Mouse (Mus musculus): ENCODE results near the gene Nudc. TPM values are rescaled to one million over a fixed set of nuclear protein-coding genes. Genes with fewer than 3 reads are reported as not detected.
A peak's percentile ranks its signal among the peaks of the same experiment; 100 is the strongest.
"Not testable (repeated sequence)": the region's sequence is repeated elsewhere in the genome, so short reads cannot be mapped to it uniquely, and the experiment has no call there.

The Nudc gene
- polyA plus RNA-seq, 1 experiment, result 107 TPM

DNA sequence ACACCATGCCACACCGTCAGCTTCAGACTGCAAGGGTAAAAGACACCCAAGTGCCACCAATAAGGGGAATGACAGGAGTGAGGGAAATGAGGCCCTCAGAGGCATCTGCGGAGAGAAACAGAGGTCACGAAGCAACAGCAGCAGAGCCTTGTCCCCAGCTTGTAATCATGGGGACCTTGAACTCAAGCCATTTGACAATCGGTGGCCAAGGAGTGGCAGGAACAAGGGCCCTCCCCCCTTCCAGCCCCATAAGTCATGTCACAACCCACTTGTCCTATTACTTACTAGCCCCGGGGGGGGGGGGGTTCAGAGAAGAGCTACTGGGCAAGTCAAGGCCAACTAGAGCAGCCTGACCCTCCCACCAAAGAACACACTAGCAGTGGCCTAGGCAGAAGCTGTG, 9.1 kb downstream of the Nudc start:
- no peak for TF ChIP-seq POLR2A (IDR thresholded peaks at IDR 0.05; ENCODE audit: borderline replicate concordance, low read depth, low read length)
- no peak for TF ChIP-seq CTCF (IDR thresholded peaks at IDR 0.05; ENCODE audit: low read depth, low read length)
- Histone ChIP-seq H3K4me1 (ENCODE audit: control insufficient read depth, insufficient read depth, low read length) (peaks cover 13% of the 10 kb centered on the region), H3K4me3 (ENCODE audit: insufficient read depth, low read length) (no peak overlapping the region), H3K27ac (ENCODE audit: insufficient read depth, low read depth, low read length) (no peak overlapping the region)

- H3K4me3 ChIP-seq (ENCODE audit: insufficient read depth, low read length), result no peak overlapping the region
- no peak overlapping the region for H3K27ac ChIP-seq (ENCODE audit: insufficient read depth, low read depth, low read length)
- TF ChIP-seq POLR2A (IDR thresholded peaks at IDR 0.05; ENCODE audit: borderline replicate concordance, low read depth, low read length), result no peak
- no peak for TF ChIP-seq CTCF (IDR thresholded peaks at IDR 0.05; ENCODE audit: low read depth, low read length)
- peaks cover 8% of the 10 kb centered on the region for H3K4me1 ChIP-seq (ENCODE audit: control insufficient read depth, insufficient read depth, low read length)
These were observed 9.7 kb downstream of the Nudc start for GRCm38 (mm10) chr4:133536081-133536480.

DNA sequence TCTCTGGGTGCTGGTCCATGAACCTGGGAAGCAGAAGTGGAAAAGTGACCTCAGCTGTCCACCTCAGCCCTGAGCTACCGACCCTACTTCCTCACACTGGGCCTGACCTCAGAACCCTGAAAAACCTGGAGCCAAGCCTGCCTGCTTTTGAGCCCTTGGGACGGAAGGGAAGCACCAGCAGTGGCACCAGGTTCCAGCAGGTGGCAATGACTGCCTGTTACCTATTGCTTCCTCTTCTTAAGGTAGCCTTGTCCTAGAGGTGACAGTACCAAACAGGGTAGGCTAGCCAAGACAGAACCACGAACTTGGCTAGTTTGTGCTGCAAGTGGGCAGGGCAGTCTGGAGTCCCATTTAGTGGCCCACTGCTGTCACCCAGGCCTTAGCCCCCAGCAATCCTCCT, 13.0 kb downstream of the Nudc start:
- no peak for TF ChIP-seq CTCF (IDR thresholded peaks at IDR 0.05; ENCODE audit: low read depth, low read length)
- no peak for TF ChIP-seq POLR2A (IDR thresholded peaks at IDR 0.05; ENCODE audit: borderline replicate concordance, low read depth, low read length)
- Histone ChIP-seq H3K4me3 (ENCODE audit: insufficient read depth, low read length) (no peak overlapping the region), H3K27ac (ENCODE audit: insufficient read depth, low read depth, low read length) (no peak overlapping the region), H3K4me1 (ENCODE audit: control insufficient read depth, insufficient read depth, low read length) (no peaks in the 10 kb centered on the region)

DNA sequence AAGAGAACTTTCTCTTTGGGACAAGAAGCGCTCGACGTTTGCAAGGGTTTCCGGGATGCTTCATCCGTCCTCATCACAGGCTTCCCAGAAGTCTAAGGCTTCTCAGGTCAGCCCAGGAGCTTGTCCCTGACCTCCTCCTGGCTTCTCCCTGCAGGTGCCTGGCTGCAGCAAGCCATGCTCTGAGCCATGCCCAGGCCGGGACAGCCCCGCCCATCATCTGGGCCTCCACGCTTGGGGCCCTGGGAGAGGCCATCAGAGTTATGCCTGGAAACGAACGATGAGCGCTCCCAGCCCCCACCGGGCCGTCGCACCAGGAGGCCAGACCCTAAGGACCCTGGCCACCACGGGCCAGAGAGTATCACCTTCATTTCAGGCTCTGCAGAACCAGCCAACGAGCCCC, 18.0 kb downstream of the Nudc start:
- Histone ChIP-seq H3K27ac (ENCODE audit: insufficient read depth, low read depth, low read length) (no peak overlapping the region), H3K4me1 (ENCODE audit: control insufficient read depth, insufficient read depth, low read length) (no peaks in the 10 kb centered on the region), H3K4me3 (ENCODE audit: insufficient read depth, low read length) (no peak overlapping the region)
- no peak for TF ChIP-seq POLR2A (IDR thresholded peaks at IDR 0.05; ENCODE audit: borderline replicate concordance, low read depth, low read length)

DNA sequence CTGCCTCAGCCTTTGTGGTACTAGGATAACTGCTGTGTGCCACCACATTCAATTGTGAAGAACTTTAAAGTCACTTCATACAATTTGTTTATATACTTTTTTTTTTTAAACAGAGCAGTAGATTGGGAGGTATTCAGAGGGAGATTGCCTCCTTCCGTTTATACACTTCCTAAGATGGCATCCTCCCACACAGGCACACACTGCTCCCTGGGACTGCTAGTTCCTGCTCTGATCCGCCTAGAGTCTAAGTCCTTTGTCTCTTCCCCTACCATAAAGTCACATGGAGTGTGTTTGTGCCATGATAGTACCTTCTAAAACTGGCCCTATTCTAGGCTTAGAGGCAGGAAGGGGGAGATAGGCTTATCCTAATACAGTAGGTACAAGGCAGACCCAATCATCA, 24.3 kb downstream of the Nudc start:
- TF ChIP-seq POLR2A (IDR thresholded peaks at IDR 0.05; ENCODE audit: borderline replicate concordance, low read depth, low read length), result no peak
- no peak for TF ChIP-seq CTCF (IDR thresholded peaks at IDR 0.05; ENCODE audit: low read depth, low read length)
- no peaks in the 10 kb centered on the region for H3K4me1 ChIP-seq (ENCODE audit: control insufficient read depth, insufficient read depth, low read length)

DNA sequence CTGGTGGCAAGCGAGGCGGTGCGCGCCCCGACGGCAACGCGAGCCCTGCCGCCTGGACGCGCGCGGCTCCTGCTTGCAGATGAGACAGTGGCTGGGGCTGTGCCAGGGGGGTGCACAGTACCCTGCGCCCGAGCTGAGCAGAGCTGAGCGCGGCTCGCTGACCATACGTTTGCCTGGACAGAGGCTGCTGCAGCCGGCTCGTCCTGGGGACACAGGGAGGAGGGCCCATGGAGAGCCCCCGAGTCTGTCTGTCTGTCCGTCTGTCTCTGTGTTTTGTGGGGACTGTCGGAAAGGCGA, 26.5 kb downstream of the Nudc start:
- peak overlapping the region; percentile 44 for H3K4me3 ChIP-seq (ENCODE audit: insufficient read depth, low read length)
- H3K4me1 ChIP-seq (ENCODE audit: control insufficient read depth, insufficient read depth, low read length), result no peaks in the 10 kb centered on the region
- H3K27ac ChIP-seq (ENCODE audit: insufficient read depth, low read depth, low read length), result no peak overlapping the region
- TF ChIP-seq POLR2A (IDR thresholded peaks at IDR 0.05; ENCODE audit: borderline replicate concordance, low read depth, low read length), result no peak

More for the DNA sequence above, 24.3 kb downstream of the Nudc start:
- no peak overlapping the region for H3K4me3 ChIP-seq (ENCODE audit: insufficient read depth, low read length)
- H3K27ac ChIP-seq (ENCODE audit: insufficient read depth, low read depth, low read length), result no peak overlapping the region

- TF ChIP-seq CTCF (IDR thresholded peaks at IDR 0.05; ENCODE audit: low read depth, low read length), result no peak
- TF ChIP-seq POLR2A (IDR thresholded peaks at IDR 0.05; ENCODE audit: borderline replicate concordance, low read depth, low read length), result no peak
- Histone ChIP-seq H3K4me1 (ENCODE audit: control insufficient read depth, insufficient read depth, low read length) (no peaks in the 10 kb centered on the region), H3K4me3 (ENCODE audit: insufficient read depth, low read length) (peak within 1 kb of the TSS; percentile 44), H3K27ac (ENCODE audit: insufficient read depth, low read depth, low read length) (no peak within 1 kb of the TSS)
These were observed 27.0 kb downstream of the Nudc start, which contains the start of gene Kdf1 for GRCm38 (mm10) chr4:133518601-133519368. TSS of gene Kdf1 (plus strand) at chr4:133518963.

- TF ChIP-seq CTCF (IDR thresholded peaks at IDR 0.05; ENCODE audit: low read depth, low read length) (peak; percentile 76), POLR2A (IDR thresholded peaks at IDR 0.05; ENCODE audit: borderline replicate concordance, low read depth, low read length) (no peak)
- Histone ChIP-seq H3K27ac (ENCODE audit: insufficient read depth, low read depth, low read length) (no peak overlapping the region), H3K4me3 (ENCODE audit: insufficient read depth, low read length) (no peak overlapping the region), H3K4me1 (ENCODE audit: control insufficient read depth, insufficient read depth, low read length) (no peaks in the 10 kb centered on the region)
These were observed 32.8 kb downstream of the Nudc start for GRCm38 (mm10) chr4:133512972-133513371.

GRCm38 (mm10) chr4:133512511-133512910, 33.3 kb downstream of the Nudc start:
- H3K4me3 ChIP-seq (ENCODE audit: insufficient read depth, low read length); H3K4me1 ChIP-seq (ENCODE audit: control insufficient read depth, insufficient read depth, low read length); H3K27ac ChIP-seq (ENCODE audit: insufficient read depth, low read depth, low read length): not testable (repeated sequence)

DNA sequence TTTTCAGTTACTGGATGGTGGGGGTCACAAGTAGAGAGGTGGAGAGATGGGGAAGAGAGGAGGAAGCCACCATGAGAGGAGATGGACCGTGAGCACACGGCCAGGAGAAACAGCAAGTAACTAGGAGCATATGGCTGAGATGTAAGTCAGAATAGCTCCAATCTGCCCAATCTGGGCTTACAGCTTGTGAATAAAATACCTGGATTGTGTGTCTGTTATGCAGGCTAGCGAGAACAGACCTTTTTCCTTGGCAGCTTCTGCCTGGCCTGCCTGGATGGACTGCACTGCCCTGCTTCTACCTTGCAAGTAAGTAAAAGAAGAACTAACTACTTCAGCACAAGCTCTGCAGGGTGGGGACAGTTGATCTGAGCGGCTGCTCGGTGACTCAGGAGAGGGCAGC, 34.7 kb downstream of the Nudc start:
- Histone ChIP-seq H3K4me1 (ENCODE audit: control insufficient read depth, insufficient read depth, low read length) (no peaks in the 10 kb centered on the region), H3K27ac (ENCODE audit: insufficient read depth, low read depth, low read length) (no peak overlapping the region), H3K4me3 (ENCODE audit: insufficient read depth, low read length) (no peak overlapping the region)
- TF ChIP-seq CTCF (IDR thresholded peaks at IDR 0.05; ENCODE audit: low read depth, low read length) (no peak), POLR2A (IDR thresholded peaks at IDR 0.05; ENCODE audit: borderline replicate concordance, low read depth, low read length) (no peak)

DNA sequence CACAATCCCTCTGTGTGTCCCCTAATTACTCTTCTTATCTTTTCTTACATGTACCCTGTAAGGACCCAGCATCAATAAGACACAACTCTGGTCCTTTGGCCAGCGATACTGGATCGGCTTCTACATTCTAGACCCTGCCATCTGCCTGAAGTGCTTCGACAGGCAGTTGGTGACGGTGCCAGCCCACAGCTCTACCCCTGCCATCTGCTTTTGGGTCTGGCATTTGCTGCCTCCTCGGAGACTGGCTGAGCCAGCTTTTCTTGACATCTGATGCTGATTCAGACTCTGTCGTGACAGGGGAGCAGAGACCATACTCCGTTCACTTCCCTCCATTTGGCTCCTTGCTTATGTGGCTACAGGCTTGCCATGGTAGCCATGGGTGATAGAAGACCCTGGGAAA, 36.8 kb downstream of the Nudc start:
- Histone ChIP-seq H3K4me3 (ENCODE audit: insufficient read depth, low read length) (no peak overlapping the region), H3K4me1 (ENCODE audit: control insufficient read depth, insufficient read depth, low read length) (no peaks in the 10 kb centered on the region), H3K27ac (ENCODE audit: insufficient read depth, low read depth, low read length) (no peak overlapping the region)
- TF ChIP-seq POLR2A (IDR thresholded peaks at IDR 0.05; ENCODE audit: borderline replicate concordance, low read depth, low read length) (no peak), CTCF (IDR thresholded peaks at IDR 0.05; ENCODE audit: low read depth, low read length) (no peak)

All from bone marrow macrophage, adult 2 months (primary cell).